ENCODE assay signal across 8 mouse cellular contexts in the genomic region with DNA sequence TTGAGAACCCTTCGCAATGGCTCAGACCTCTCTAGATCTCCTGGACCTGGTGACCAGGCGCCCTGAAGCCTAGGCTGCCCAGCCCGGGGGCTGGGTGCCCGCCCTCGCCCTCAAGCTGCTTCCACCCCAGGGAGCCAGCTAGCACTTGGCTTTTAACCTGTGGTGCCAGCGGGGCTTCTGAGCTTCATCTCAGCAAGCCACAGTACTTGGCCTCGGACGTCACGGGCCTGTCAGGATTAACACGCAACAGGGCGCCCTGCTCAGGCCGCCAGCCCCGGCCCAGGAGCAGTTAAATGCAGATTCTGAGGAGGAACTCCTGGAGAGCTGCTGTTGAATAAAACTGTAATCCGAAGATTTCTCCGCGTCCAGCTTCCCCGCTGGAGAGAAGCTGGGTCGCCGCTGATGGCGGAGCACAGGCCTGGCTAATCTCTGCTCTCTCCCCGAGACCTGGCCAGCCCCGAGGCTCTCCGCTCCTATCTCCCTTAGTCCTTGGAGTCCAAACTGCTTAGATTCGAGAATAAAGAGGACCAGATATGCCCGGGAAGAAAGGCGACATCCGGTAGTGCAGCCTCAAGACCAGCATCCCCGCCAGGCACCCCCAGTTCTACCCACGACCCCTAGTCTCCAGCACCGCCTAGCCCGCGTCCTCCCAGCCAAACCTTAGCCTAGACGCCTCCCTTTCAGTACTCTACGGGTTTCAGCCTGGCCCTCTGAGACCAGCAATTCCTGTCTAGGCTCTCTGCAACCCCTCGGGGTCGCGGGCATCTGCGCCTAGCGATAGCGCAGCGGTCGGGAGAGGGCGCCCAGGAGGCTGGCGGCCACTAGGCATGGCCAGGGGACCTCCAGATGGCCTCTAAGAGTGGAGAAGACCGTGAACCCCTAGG. TPM values are rescaled to one million over a fixed set of nuclear protein-coding genes. Genes with fewer than 3 reads are reported as not detected.
DNase-seq lines count a peak whose midpoint lies in the region; ATAC-seq lines count a peak whose summit lies in the region.

No protein-coding gene starts in this region.

- 20% methylated on average over 44 of the region's 45 CpGs for WGBS in embryonic facial prominence, embryonic 14.5 days
- 28% methylated on average over 45 of the region's 45 CpGs for WGBS in lung, embryonic 15.5 days
- 24% methylated on average over 45 of the region's 45 CpGs for whole genome bisulfite sequencing in stomach, embryonic 14.5 days

- peaks cover 5% of the 10 kb centered on the region for H3K4me1 ChIP-seq in embryonic facial prominence, embryonic 14.5 days (ENCODE audit: control insufficient read depth, insufficient read depth, low read length)
- H3K4me1 ChIP-seq in lung, embryonic 15.5 days: peaks cover 24% of the 10 kb centered on the region
- H3K4me1 ChIP-seq in stomach, embryonic 14.5 days (ENCODE audit: control insufficient read depth, insufficient read depth, low read length): peaks cover 37% of the 10 kb centered on the region; the same call in 1 of the 2 replicates

- peaks cover 37% of the 10 kb centered on the region for H3K27me3 ChIP-seq in embryonic facial prominence, embryonic 14.5 days (replicated peaks; ENCODE audit: control insufficient read depth, insufficient read depth, low read length)
- 0 out of 2 replicates have a peak, but pooled peaks cover 3% of the 10 kb centered on the region for H3K27me3 ChIP-seq in lung, embryonic 15.5 days
- no peaks in the 10 kb centered on the region for H3K27me3 ChIP-seq in stomach, embryonic 14.5 days (ENCODE audit: control insufficient read depth, insufficient read depth, low read length)

- no peaks in the 10 kb centered on the region for H3K9me3 ChIP-seq in embryonic facial prominence, embryonic 14.5 days (ENCODE audit: control insufficient read depth, low read length)
- H3K9me3 ChIP-seq in lung, embryonic 15.5 days: no peaks in the 10 kb centered on the region
- no peaks in the 10 kb centered on the region for H3K9me3 ChIP-seq in stomach, embryonic 14.5 days (ENCODE audit: control insufficient read depth, low read depth, low read length)

- peak; percentile 30; the same call in 1 of the 2 replicates for ATAC-seq in embryonic facial prominence, embryonic 14.5 days (ENCODE audit: low read depth)
- peak; percentile 54 to 57 for ATAC-seq in hematopoietic stem cell, adult 5-6 weeks (replicated peaks in 1 of 2; ENCODE audit: insufficient read depth in 1 of 2, low FRiP score in 2 of 2, low TSS enrichment in 1 of 2, low read depth in 1 of 2, poor library complexity in 2 of 2, severe bottlenecking in 2 of 2)
- ATAC-seq in lung, embryonic 15.5 days (ENCODE audit: borderline replicate concordance, extremely low read depth, low FRiP score, low TSS enrichment): no peak
- ATAC-seq in stomach, embryonic 14.5 days (ENCODE audit: insufficient number of reproducible peaks, insufficient read depth, low FRiP score, low read depth): no peak

- H3K4me2 ChIP-seq in embryonic facial prominence, embryonic 14.5 days (ENCODE audit: low read depth, low read length): peak overlapping the region; percentile 90
- H3K4me2 ChIP-seq in lung, embryonic 15.5 days: peak overlapping the region; percentile 64
- H3K4me2 ChIP-seq in stomach, embryonic 14.5 days (replicated peaks; ENCODE audit: low read depth, low read length): peak overlapping the region; percentile 58

- peak; percentile 23 for DNase-seq in urinary bladder, postnatal 14 days (ENCODE audit: low spot score)
- no peak for DNase-seq in urinary bladder, postnatal 36 days (ENCODE audit: low spot score in 2 of 2)
- DNase-seq in embryonic facial prominence, embryonic 14.5 days (ENCODE audit: low spot score): no peak
- DNase-seq in layer of hippocampus, postnatal 36 days: no peak
- DNase-seq in layer of hippocampus, adult 9-11 months: no peak

- peak overlapping the region; percentile 67 for H3K27ac ChIP-seq in embryonic facial prominence, embryonic 14.5 days (replicated peaks; ENCODE audit: low read depth, low read length)
- peak overlapping the region; percentile 92 for H3K27ac ChIP-seq in lung, embryonic 15.5 days
- H3K27ac ChIP-seq in stomach, embryonic 14.5 days (ENCODE audit: low read length): peak overlapping the region; percentile 100

- peaks cover 20% of the 10 kb centered on the region for H3K36me3 ChIP-seq in embryonic facial prominence, embryonic 14.5 days (ENCODE audit: control insufficient read depth, insufficient read depth, low read length)
- no peaks in the 10 kb centered on the region for H3K36me3 ChIP-seq in lung, embryonic 15.5 days
- peaks cover 33% of the 10 kb centered on the region for H3K36me3 ChIP-seq in stomach, embryonic 14.5 days (ENCODE audit: control insufficient read depth, insufficient read depth, low read length)

- H3K9ac ChIP-seq in embryonic facial prominence, embryonic 14.5 days (ENCODE audit: low read depth, low read length): peak overlapping the region; percentile 68
- H3K9ac ChIP-seq in lung, embryonic 15.5 days: peak overlapping the region; percentile 49
- H3K9ac ChIP-seq in stomach, embryonic 14.5 days (replicated peaks; ENCODE audit: low read depth, low read length): peak overlapping the region; percentile 100

- H3K4me3 ChIP-seq in embryonic facial prominence, embryonic 14.5 days (ENCODE audit: low read depth, low read length): peak overlapping the region; percentile 23
- peak overlapping the region; percentile 57 for H3K4me3 ChIP-seq in lung, embryonic 15.5 days
- peak overlapping the region; percentile 46 for H3K4me3 ChIP-seq in stomach, embryonic 14.5 days (ENCODE audit: low read depth, low read length)

RNA-seq across cellular contexts. Expression of a gene that starts 11.0 kb away (rescaled TPM):
- polyA plus RNA-seq in embryonic facial prominence, embryonic 14.5 days (2014; fragmentation: Nextera tagmentation; extraction: Ambion mirVana): 46.3 and 51.5 TPM in 2 replicates
- total RNA-seq in hematopoietic stem cell, adult 5-6 weeks (2017): 253 and 263 TPM in 2 replicates
- polyA plus RNA-seq in lung, embryonic 15.5 days (2015; fragmentation: Nextera tagmentation; extraction: Ambion mirVana): 112 and 116 TPM in 2 replicates
- 151 and 155 TPM in 2 replicates for polyA plus RNA-seq in stomach, embryonic 14.5 days (2014; fragmentation: Nextera tagmentation; extraction: Ambion mirVana)
- total RNA-seq in layer of hippocampus, postnatal 36 days (2021): 1 to 10 TPM; 1.8 to 2.3 TPM

Comparison
In these comparisons a context has a peak if more than half of its experiments do, and no peak if none do; other contexts are left out.
1. ATAC-seq: peak in embryonic facial prominence, embryonic 14.5 days (single experiment) and hematopoietic stem cell, adult 5-6 weeks (2 of 2); none in lung, embryonic 15.5 days (single experiment) and stomach, embryonic 14.5 days (single experiment).
2. H3K9ac ChIP-seq: peak in every context shown above with its lines; median percentile 100 in stomach, embryonic 14.5 days; 68 in embryonic facial prominence, embryonic 14.5 days; 49 in lung, embryonic 15.5 days.
3. Peak in every context shown above with its lines, with median percentiles within 50 percentile points of each other: H3K27ac ChIP-seq, H3K4me2 ChIP-seq and H3K4me3 ChIP-seq.